Mouse (Mus musculus) megakaryocyte, embryonic 14.5 days (primary cell): Measurements from ENCODE around the gene Nnat. TPM values are rescaled to one million over a fixed set of nuclear protein-coding genes. Genes with fewer than 3 reads are reported as not detected.

Experiments used
- H3K27me3 ChIP-seq: replicated peaks from 2 replicates; pipeline ENCODE3; 2012; ENCODE audit warnings: inconsistent platforms
- H3K36me3 ChIP-seq: replicated peaks from 2 replicates; pipeline ENCODE3; 2012; ENCODE audit warnings: low read length, inconsistent platforms, mixed read lengths
- H3K4me1 ChIP-seq: 2 replicates; pipeline ENCODE4 v1.6.1; 2012; ENCODE audit warnings: inconsistent platforms
- H3K4me3 ChIP-seq: replicated peaks from 2 replicates; pipeline ENCODE3; 2012; ENCODE audit warnings: moderate library complexity, mild to moderate bottlenecking, inconsistent platforms
- H3K9me3 ChIP-seq: 2 replicates; pipeline ENCODE4 v1.6.1; 2012; ENCODE audit warnings: inconsistent platforms
- FLI1 ChIP-seq: IDR thresholded peaks from 2 replicates; pipeline ENCODE4 v1.6.1; 2012; ENCODE audit warnings: low read length, inconsistent platforms, mixed read lengths
- GATA1 ChIP-seq: IDR thresholded peaks from 3 replicates; pipeline ENCODE4 v1.6.1; 2012; ENCODE audit warnings: mixed read lengths, low read length, inconsistent platforms, borderline replicate concordance
- polyA plus RNA-seq: library from polyadenylated mRNA; stranded (reverse); fragments of >175 nt; gene quantifications from 2 replicates; pipeline ENCODE4 v1.2.3, GENCODE M21; 2012; ENCODE audit warnings: low replicate concordance; ENCODE audit not compliant: insufficient read depth

Gene Nnat
- polyA plus RNA-seq, 1 experiment, result not detected

- TF ChIP-seq GATA1, result no peak
- TF ChIP-seq FLI1, result no peak
- peaks cover 27% of the 10 kb centered on the region for H3K4me1 ChIP-seq
- H3K27me3 ChIP-seq, result no peaks in the 10 kb centered on the region
- H3K4me3 ChIP-seq, result no peak overlapping the region
- peaks cover 77% of the 10 kb centered on the region for H3K36me3 ChIP-seq
- H3K9me3 ChIP-seq, result no peaks in the 10 kb centered on the region
Observed at GRCm38 (mm10) chr2:157546686-157547085, 13.2 kb upstream of the Nnat start.

GRCm38 (mm10) chr2:157550292-157550691 is 9.6 kb upstream of the Nnat start:
- peaks cover 51% of the 10 kb centered on the region for H3K4me1 ChIP-seq
- H3K9me3 ChIP-seq, result no peaks in the 10 kb centered on the region
- no peak for TF ChIP-seq FLI1
- no peak for TF ChIP-seq GATA1
- H3K27me3 ChIP-seq, result peaks cover 1% of the 10 kb centered on the region
- no peak overlapping the region for H3K4me3 ChIP-seq
- peaks cover 70% of the 10 kb centered on the region for H3K36me3 ChIP-seq

- Histone ChIP-seq H3K9me3 (no peaks in the 10 kb centered on the region), H3K4me3 (no peak overlapping the region), H3K4me1 (peaks cover 52% of the 10 kb centered on the region), H3K36me3 (peaks cover 68% of the 10 kb centered on the region), H3K27me3 (peaks cover 1% of the 10 kb centered on the region)
- TF ChIP-seq FLI1, result no peak
- no peak for TF ChIP-seq GATA1
Observed at GRCm38 (mm10) chr2:157552158-157552886, 7.6 kb upstream of the Nnat start.

- Histone ChIP-seq H3K4me1 (peaks cover 47% of the 10 kb centered on the region), H3K27me3 (peaks cover 10% of the 10 kb centered on the region), H3K4me3 (no peak overlapping the region), H3K36me3 (peaks cover 76% of the 10 kb centered on the region), H3K9me3 (peaks cover 22% of the 10 kb centered on the region)
- no peak for TF ChIP-seq GATA1
- no peak for TF ChIP-seq FLI1
Observed at GRCm38 (mm10) chr2:157556074-157556698, 3.7 kb upstream of the Nnat start.

GRCm38 (mm10) chr2:157558051-157558450 is 1.8 kb upstream of the Nnat start:
- H3K27me3 ChIP-seq, result peaks cover 8% of the 10 kb centered on the region
- H3K4me1 ChIP-seq, result peaks cover 47% of the 10 kb centered on the region
- H3K9me3 ChIP-seq, result peaks cover 31% of the 10 kb centered on the region
- peaks cover 90% of the 10 kb centered on the region for H3K36me3 ChIP-seq
- H3K4me3 ChIP-seq, result no peak overlapping the region
- TF ChIP-seq FLI1 (no peak), GATA1 (no peak)

GRCm38 (mm10) chr2:157558520-157558919 is 1.4 kb upstream of the Nnat start:
- peaks cover 8% of the 10 kb centered on the region for H3K27me3 ChIP-seq
- H3K36me3 ChIP-seq, result peaks cover 90% of the 10 kb centered on the region

GRCm38 (mm10) chr2:157559440-157559839 is 438 bp upstream of the Nnat start:
- Histone ChIP-seq H3K27me3 (peaks cover 8% of the 10 kb centered on the region), H3K4me1 (peaks cover 54% of the 10 kb centered on the region), H3K36me3 (peaks cover 90% of the 10 kb centered on the region), H3K9me3 (peaks cover 31% of the 10 kb centered on the region), H3K4me3 (no peak overlapping the region)
- TF ChIP-seq GATA1 (no peak), FLI1 (no peak)

More at GRCm38 (mm10) chr2:157558520-157558919, 1.4 kb upstream of the Nnat start:
- Histone ChIP-seq H3K9me3 (peaks cover 31% of the 10 kb centered on the region), H3K4me3 (no peak overlapping the region), H3K4me1 (peaks cover 47% of the 10 kb centered on the region)
- TF ChIP-seq FLI1, result no peak
- TF ChIP-seq GATA1, result no peak

GRCm38 (mm10) chr2:157560302-157560701 is 424 bp downstream of the Nnat start:
- peaks cover 31% of the 10 kb centered on the region for H3K9me3 ChIP-seq
- H3K4me3 ChIP-seq, result peak overlapping the region; percentile 81
- TF ChIP-seq FLI1 (no peak), GATA1 (no peak)
- peaks cover 58% of the 10 kb centered on the region for H3K4me1 ChIP-seq
- H3K27me3 ChIP-seq, result peaks cover 8% of the 10 kb centered on the region
- H3K36me3 ChIP-seq, result peaks cover 84% of the 10 kb centered on the region

GRCm38 (mm10) chr2:157561165-157561836 is 1.4 kb downstream of the Nnat start:
- H3K27me3 ChIP-seq, result peaks cover 8% of the 10 kb centered on the region
- peak overlapping the region; percentile 47 for H3K4me3 ChIP-seq
- peaks cover 76% of the 10 kb centered on the region for H3K36me3 ChIP-seq
- no peak for TF ChIP-seq FLI1
- TF ChIP-seq GATA1, result no peak
- H3K4me1 ChIP-seq, result peaks cover 55% of the 10 kb centered on the region
- H3K9me3 ChIP-seq, result peaks cover 31% of the 10 kb centered on the region

GRCm38 (mm10) chr2:157563031-157563430 is 3.2 kb downstream of the Nnat start:
- Histone ChIP-seq H3K9me3 (peaks cover 31% of the 10 kb centered on the region), H3K36me3 (peaks cover 59% of the 10 kb centered on the region), H3K4me3 (peak overlapping the region; percentile 42), H3K4me1 (peaks cover 65% of the 10 kb centered on the region), H3K27me3 (peaks cover 8% of the 10 kb centered on the region)
- TF ChIP-seq FLI1, result no peak
- TF ChIP-seq GATA1, result no peak
